Mouse (Mus musculus) lung, adult 2 months (tissue): ENCODE data around the gene Phox2b. TPM values are rescaled to one million over a fixed set of nuclear protein-coding genes. Genes with fewer than 3 reads are reported as not detected.

Source experiments
- DNase-seq: peaks from one replicate; pipeline ENCODE4 v3.0.0; 2022
- H3K4me1 ChIP-seq: fragments of 200-500 bp; 2 replicates; pipeline ENCODE4 v1.6.1; 2011; ENCODE audit warnings: low read length; ENCODE audit not compliant: control insufficient read depth, insufficient read depth
- H3K4me3 ChIP-seq: fragments of 200-500 bp; replicated peaks from 2 replicates; pipeline ENCODE3; 2011; ENCODE audit warnings: low read depth, mild to moderate bottlenecking, control low read depth, low read length; ENCODE audit errors: extremely low read depth
- CTCF ChIP-seq: fragments of 200-500 bp; IDR thresholded peaks from 2 replicates; pipeline ENCODE4 v1.5.1; 2011; ENCODE audit warnings: mild to moderate bottlenecking, low read length, control low read depth; ENCODE audit not compliant: insufficient read depth
- POLR2A ChIP-seq: fragments of 200-500 bp; IDR thresholded peaks from 2 replicates; pipeline ENCODE4 v1.6.1; 2011; ENCODE audit warnings: low read depth, mild to moderate bottlenecking, control low read depth, low read length, borderline replicate concordance; ENCODE audit errors: extremely low read depth
- WGBS: fragments of 180-500 bp; shearing (Covaris S2); methylation state at CpG from one replicate; pipeline ENCODE4 v1.1.7; 2018; 5-methylcytosine and 5-hydroxymethylcytosine counted together
- polyA plus RNA-seq: library from polyadenylated mRNA; depleted of rRNA; stranded (reverse); fragments of >200 nt; gene quantifications from 2 replicates; pipeline ENCODE4 v1.2.3, GENCODE M21; 2012

Gene Phox2b
- polyA plus RNA-seq, 1 experiment: 0.05 TPM

GRCm38 (mm10) chr5:67100564-67101394 lies 1.7 kb upstream of the Phox2b start:
- 8% methylated on average over 34 of the region's 34 CpGs for WGBS
- no peaks in the 10 kb centered on the region for H3K4me1 ChIP-seq
- no peak overlapping the region for H3K4me3 ChIP-seq
- TF ChIP-seq CTCF (no peak), POLR2A (no peak)
- DNase-seq: no peak

GRCm38 (mm10) chr5:67099393-67100271 lies 531 bp upstream of the Phox2b start:
- TF ChIP-seq POLR2A (no peak), CTCF (no peak)
- H3K4me1 ChIP-seq: no peaks in the 10 kb centered on the region
- H3K4me3 ChIP-seq: no peak overlapping the region
- DNase-seq: peak; percentile 3
- 5% methylated on average over 32 of the region's 32 CpGs for WGBS

GRCm38 (mm10) chr5:67098051-67098732 lies 909 bp downstream of the Phox2b start:
- no peak for DNase-seq
- 8% methylated on average over 23 of the region's 23 CpGs for WGBS
- Histone ChIP-seq H3K4me3 (no peak overlapping the region), H3K4me1 (no peaks in the 10 kb centered on the region)
- TF ChIP-seq CTCF (no peak), POLR2A (no peak)

DNA sequence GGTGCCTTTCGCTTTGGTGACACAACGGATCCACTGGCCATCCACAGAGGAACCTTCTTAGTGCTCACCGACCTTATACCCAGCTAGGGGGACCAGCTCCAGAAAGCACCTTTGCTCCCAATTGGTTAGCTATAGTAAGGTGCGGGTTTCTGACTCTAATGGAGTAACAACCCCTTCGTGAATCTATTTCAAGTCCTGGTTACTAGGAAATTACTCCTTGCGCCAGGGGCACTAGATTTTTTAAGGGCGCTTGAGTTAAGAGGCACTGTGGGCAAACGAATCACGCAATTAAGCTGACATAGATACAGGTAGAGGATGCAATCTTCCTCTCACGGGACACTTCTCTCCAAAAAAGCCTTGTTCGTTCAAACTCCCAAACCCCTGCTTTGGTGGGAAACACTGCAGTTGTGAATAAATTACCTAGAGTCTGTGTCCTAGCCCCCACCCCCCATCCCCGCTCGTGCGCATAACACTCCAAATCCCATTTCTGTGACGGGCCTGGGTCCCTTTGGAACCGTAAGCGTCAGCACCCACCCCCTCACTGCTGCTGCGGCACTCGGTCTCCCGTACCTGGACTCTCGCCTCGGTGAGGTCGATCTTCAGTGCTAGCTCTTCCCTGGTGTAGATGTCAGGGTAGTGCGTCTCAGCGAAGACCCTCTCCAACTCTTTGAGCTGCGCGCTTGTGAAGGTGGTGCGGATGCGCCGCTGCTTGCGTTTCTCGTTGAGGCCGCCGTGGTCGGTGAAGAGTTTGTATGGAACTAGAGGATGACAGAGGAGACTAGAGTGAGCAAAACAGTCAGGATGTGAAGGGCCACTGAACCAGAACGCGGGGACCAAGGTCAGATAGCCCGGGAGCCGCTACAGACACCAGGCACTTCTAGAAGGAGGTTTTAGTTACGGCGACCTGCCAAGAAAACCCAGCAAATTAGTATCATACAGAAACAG lies 1.7 kb downstream of the Phox2b start:
- 5% methylated on average over 41 of the region's 41 CpGs for WGBS

DNA sequence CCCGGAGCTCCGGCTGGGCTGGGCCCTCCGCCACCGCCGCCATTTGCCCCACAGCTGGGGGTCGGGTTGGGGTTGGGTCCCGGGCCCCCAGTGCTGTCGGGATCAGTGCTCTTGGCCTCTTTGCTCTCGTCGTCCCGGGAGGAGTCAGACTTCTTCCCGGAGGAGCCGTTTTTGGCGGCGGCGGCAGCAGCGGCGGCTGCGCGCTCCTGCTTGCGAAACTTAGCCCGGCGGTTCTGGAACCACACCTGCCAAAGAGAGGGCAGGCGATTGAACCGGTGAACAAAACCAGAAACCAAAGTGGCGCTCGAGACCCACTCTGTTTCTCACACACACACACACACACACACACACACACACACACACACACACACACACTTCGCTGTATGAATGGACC lies 2.7 kb downstream of the Phox2b start:
- DNase-seq: peak; percentile 36
- 2% methylated on average over 28 of the region's 28 CpGs for WGBS
- no peak for TF ChIP-seq CTCF
- TF ChIP-seq POLR2A: no peak
- H3K4me3 ChIP-seq: no peak overlapping the region
- no peaks in the 10 kb centered on the region for H3K4me1 ChIP-seq

More for the DNA sequence above, 1.7 kb downstream of the Phox2b start:
- DNase-seq: peak; percentile 16
- TF ChIP-seq CTCF (no peak), POLR2A (no peak)
- no peak overlapping the region for H3K4me3 ChIP-seq
- H3K4me1 ChIP-seq: no peaks in the 10 kb centered on the region

- TF ChIP-seq POLR2A (no peak), CTCF (no peak)
- peak; percentile 8 for DNase-seq
- no peak overlapping the region for H3K4me3 ChIP-seq
- no peaks in the 10 kb centered on the region for H3K4me1 ChIP-seq
- 3% methylated on average over 47 of the region's 47 CpGs for WGBS
These were observed 3.3 kb downstream of the Phox2b start for GRCm38 (mm10) chr5:67095651-67096377.

GRCm38 (mm10) chr5:67095153-67095552 lies 3.9 kb downstream of the Phox2b start:
- peak; percentile 10 for DNase-seq
- 10% methylated on average over 15 of the region's 15 CpGs for WGBS
- H3K4me1 ChIP-seq: no peaks in the 10 kb centered on the region
- no peak for TF ChIP-seq POLR2A
- no peak for TF ChIP-seq CTCF
- no peak overlapping the region for H3K4me3 ChIP-seq

DNA sequence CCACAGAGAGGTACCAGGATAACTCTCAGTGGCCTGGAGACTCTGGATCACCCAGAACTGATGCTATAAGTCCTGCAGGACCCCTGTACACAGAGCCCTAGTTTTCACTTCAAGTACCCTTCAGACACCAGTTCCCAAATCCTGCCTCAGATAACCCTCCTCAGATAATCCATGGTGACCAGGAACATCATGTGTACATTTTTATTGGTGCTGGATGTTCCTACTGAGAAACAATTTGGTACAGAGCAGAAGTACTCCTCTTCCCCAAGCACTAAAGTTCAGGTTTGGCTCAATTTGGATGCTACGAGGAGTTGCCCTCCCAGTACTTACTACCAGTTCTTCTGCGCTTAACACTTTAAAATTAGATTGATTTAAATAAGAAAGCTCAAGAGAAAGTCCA lies 5.1 kb downstream of the Phox2b start:
- WGBS: 26% methylated on average over 2 of the region's 2 CpGs
- TF ChIP-seq POLR2A: no peak
- no peak for TF ChIP-seq CTCF
- Histone ChIP-seq H3K4me3 (no peak overlapping the region), H3K4me1 (no peaks in the 10 kb centered on the region)
- no peak for DNase-seq

DNA sequence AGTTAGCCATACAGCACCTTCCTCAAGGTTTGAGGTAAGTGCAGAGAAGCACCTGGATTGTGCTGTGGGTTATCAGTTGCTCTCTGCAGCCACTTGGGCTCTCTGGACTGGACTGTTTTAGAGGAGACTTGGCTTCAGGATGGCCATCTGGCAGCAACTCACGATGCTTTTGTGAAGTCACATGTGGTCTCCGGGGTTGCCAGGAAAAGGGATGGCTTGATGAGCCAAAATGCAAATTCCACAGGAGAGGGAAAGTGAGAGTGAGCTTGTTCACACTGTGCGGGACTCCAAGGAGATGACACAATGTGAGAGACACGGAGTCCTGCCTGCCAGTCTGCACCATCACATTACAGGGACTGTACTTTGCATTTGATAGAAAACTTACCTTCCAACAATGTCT lies 7.3 kb downstream of the Phox2b start:
- Histone ChIP-seq H3K4me1 (no peaks in the 10 kb centered on the region), H3K4me3 (no peak overlapping the region)
- WGBS: 6% methylated on average over 4 of the region's 4 CpGs
- DNase-seq: no peak
- TF ChIP-seq CTCF (no peak), POLR2A (no peak)
